Mouse (Mus musculus) bone marrow, adult 2 months (tissue): Measurements from ENCODE around the gene Rnf212. TPM values are rescaled to one million over a fixed set of nuclear protein-coding genes. Genes with fewer than 3 reads are reported as not detected.

Experiments used
- H3K27ac ChIP-seq: fragments of 200-500 bp; 2 replicates; pipeline ENCODE4 v1.5.1; 2012; ENCODE audit warnings: low read depth, mild to moderate bottlenecking, control low read depth, inconsistent platforms, low read length; ENCODE audit not compliant: control insufficient read depth, poor library complexity, insufficient read depth
- H3K4me1 ChIP-seq: fragments of 200-500 bp; 2 replicates; pipeline ENCODE4 v1.6.1; 2011; ENCODE audit warnings: low read length; ENCODE audit not compliant: control insufficient read depth, insufficient read depth
- H3K4me3 ChIP-seq: fragments of 200-500 bp; replicated peaks from 2 replicates; pipeline ENCODE3; 2011; ENCODE audit warnings: mild to moderate bottlenecking, low read depth, low read length, control low read depth; ENCODE audit not compliant: control insufficient read depth
- CTCF ChIP-seq: fragments of 200-500 bp; IDR thresholded peaks from 2 replicates; pipeline ENCODE4 v1.5.1; 2011; ENCODE audit warnings: low read length, control low read depth; ENCODE audit not compliant: control insufficient read depth, insufficient read depth
- POLR2A ChIP-seq: fragments of 200-500 bp; IDR thresholded peaks from 2 replicates; pipeline ENCODE4 v1.6.1; 2011; ENCODE audit warnings: low read depth, mild to moderate bottlenecking, control low read depth, low read length, borderline replicate concordance; ENCODE audit not compliant: control insufficient read depth
- WGBS: fragments of 180-500 bp; shearing (Covaris S2); methylation state at CpG from one replicate; pipeline ENCODE4 v1.1.7; 2018; 5-methylcytosine and 5-hydroxymethylcytosine counted together
- polyA plus RNA-seq: library from polyadenylated mRNA; stranded (reverse); fragments of >200 nt; gene quantifications from 2 replicates; pipeline ENCODE4 v1.2.4, GENCODE M21; 2011; ENCODE audit warnings: low replicate concordance; ENCODE audit not compliant: missing spikeins, insufficient read depth, insufficient read length

Rnf212 gene
- polyA plus RNA-seq, 1 experiment: 5.6 TPM

- WGBS: 70% methylated on average over 5 of the region's 5 CpGs
- Histone ChIP-seq H3K4me1 (no peaks in the 10 kb centered on the region), H3K4me3 (no peak overlapping the region), H3K27ac (no peak overlapping the region)
- no peak for TF ChIP-seq POLR2A
- TF ChIP-seq CTCF: no peak
These were observed 24.2 kb downstream of the Rnf212 start for GRCm38 (mm10) chr5:108750328-108751210.

GRCm38 (mm10) chr5:108744629-108745028 lies 30.2 kb downstream of the Rnf212 start:
- H3K27ac ChIP-seq: no peak overlapping the region
- WGBS: 80% methylated on average over 3 of the region's 3 CpGs
- H3K4me3 ChIP-seq: no peak overlapping the region
- no peaks in the 10 kb centered on the region for H3K4me1 ChIP-seq
- TF ChIP-seq POLR2A: no peak
- no peak for TF ChIP-seq CTCF

GRCm38 (mm10) chr5:108743856-108744255 lies 30.9 kb downstream of the Rnf212 start:
- Histone ChIP-seq H3K4me3 (no peak overlapping the region), H3K27ac (no peak overlapping the region), H3K4me1 (no peaks in the 10 kb centered on the region)
- WGBS: 59% methylated on average over 2 of the region's 2 CpGs
- TF ChIP-seq CTCF: no peak
- TF ChIP-seq POLR2A: no peak

- no peak overlapping the region for H3K27ac ChIP-seq
- no peaks in the 10 kb centered on the region for H3K4me1 ChIP-seq
- WGBS: 56% methylated on average over 2 of the region's 2 CpGs
These were observed 32.2 kb downstream of the Rnf212 start for GRCm38 (mm10) chr5:108742596-108742995.

GRCm38 (mm10) chr5:108741844-108742243 lies 32.9 kb downstream of the Rnf212 start:
- TF ChIP-seq POLR2A: no peak
- TF ChIP-seq CTCF: no peak
- no peaks in the 10 kb centered on the region for H3K4me1 ChIP-seq
- H3K4me3 ChIP-seq: no peak overlapping the region
- H3K27ac ChIP-seq: no peak overlapping the region
- 60% methylated on average over 2 of the region's 2 CpGs for WGBS

More at GRCm38 (mm10) chr5:108742596-108742995, 32.2 kb downstream of the Rnf212 start:
- H3K4me3 ChIP-seq: no peak overlapping the region
- no peak for TF ChIP-seq CTCF
- TF ChIP-seq POLR2A: no peak

GRCm38 (mm10) chr5:108727425-108727824 lies 47.4 kb downstream of the Rnf212 start:
- H3K27ac ChIP-seq: no peak overlapping the region
- no peaks in the 10 kb centered on the region for H3K4me1 ChIP-seq
- TF ChIP-seq POLR2A: no peak
- no peak for TF ChIP-seq CTCF
- WGBS: 89% methylated on average over 1 of the region's 1 CpGs
- no peak overlapping the region for H3K4me3 ChIP-seq

- 26% methylated on average over 5 of the region's 5 CpGs for WGBS
- peak; percentile 78 for TF ChIP-seq CTCF
- no peak for TF ChIP-seq POLR2A
These were observed 48.1 kb downstream of the Rnf212 start for GRCm38 (mm10) chr5:108726557-108727248.

GRCm38 (mm10) chr5:108724006-108724405 lies 50.8 kb downstream of the Rnf212 start:
- Histone ChIP-seq H3K27ac (no peak overlapping the region), H3K4me3 (no peak overlapping the region), H3K4me1 (no peaks in the 10 kb centered on the region)
- 44% methylated on average over 2 of the region's 2 CpGs for WGBS
- TF ChIP-seq POLR2A (no peak), CTCF (no peak)

More at GRCm38 (mm10) chr5:108726557-108727248, 48.1 kb downstream of the Rnf212 start:
- Histone ChIP-seq H3K4me1 (no peaks in the 10 kb centered on the region), H3K4me3 (no peak overlapping the region), H3K27ac (no peak overlapping the region)

GRCm38 (mm10) chr5:108719761-108720160 lies 55.0 kb downstream of the Rnf212 start:
- Histone ChIP-seq H3K27ac (no peak overlapping the region), H3K4me1 (no peaks in the 10 kb centered on the region), H3K4me3 (no peak overlapping the region)
- TF ChIP-seq POLR2A: no peak
- TF ChIP-seq CTCF: no peak
- WGBS: 63% methylated on average over 7 of the region's 7 CpGs
